Mouse (Mus musculus) myocyte (in vitro differentiated cells): ENCODE data around the gene Stmnd1. TPM values are rescaled to one million over a fixed set of nuclear protein-coding genes. Genes with fewer than 3 reads are reported as not detected.

Source experiments
- H3K27me3 ChIP-seq: one replicate; pipeline ENCODE4 v1.6.1; 2011; ENCODE audit not compliant: control insufficient read depth, insufficient read depth, insufficient read length
- H3K36me3 ChIP-seq: one replicate; pipeline ENCODE4 v1.6.1; 2011; ENCODE audit not compliant: control insufficient read depth, insufficient read depth
- H3K4me2 ChIP-seq: one replicate; pipeline ENCODE4 v1.6.1; 2011; ENCODE audit warnings: low read depth, control low read depth
- H3K4me3 ChIP-seq: one replicate; pipeline ENCODE4 v1.5.1; 2011; ENCODE audit warnings: mild to moderate bottlenecking, control low read depth, moderate library complexity
- H3K79me2 ChIP-seq: one replicate; pipeline ENCODE4 v1.6.1; 2011; ENCODE audit not compliant: control insufficient read depth, insufficient read depth
- H3ac ChIP-seq: one replicate; pipeline ENCODE4 v1.6.1; 2011; ENCODE audit not compliant: control insufficient read depth, insufficient read length
- CEBPB ChIP-seq: IDR thresholded peaks from 2 replicates; pipeline ENCODE4 v1.6.1; 2011; ENCODE audit warnings: mild to moderate bottlenecking, moderate library complexity; ENCODE audit not compliant: poor library complexity, insufficient read depth, severe bottlenecking
- E2F4 ChIP-seq: IDR thresholded peaks from one replicate; pipeline ENCODE4 v1.6.1; 2011; ENCODE audit warnings: mild to moderate bottlenecking, control low read depth, moderate library complexity; ENCODE audit not compliant: insufficient read depth
- MAX ChIP-seq: IDR thresholded peaks from one replicate; pipeline ENCODE4 v1.6.1; 2011; ENCODE audit warnings: low read depth, mild to moderate bottlenecking, control low read depth
- MYOD1 ChIP-seq, 3 experiments: IDR thresholded peaks; one replicate each; pipeline ENCODE4 v1.6.1; 2011; ENCODE audit warnings: control low read depth in 2 of 3, low read depth in 2 of 3, mild to moderate bottlenecking in 2 of 3, moderate library complexity in 1 of 3; ENCODE audit not compliant: insufficient read length in 2 of 3, control insufficient read depth in 1 of 3
- MYOG ChIP-seq, 3 experiments: IDR thresholded peaks; one replicate each; pipeline ENCODE4 v1.6.1; 2011; ENCODE audit warnings: control low read depth in 2 of 3, low read depth in 2 of 3, mild to moderate bottlenecking in 2 of 3; ENCODE audit not compliant: insufficient read length in 2 of 3, control insufficient read depth in 1 of 3, insufficient read depth in 1 of 3
- POLR2A ChIP-seq: IDR thresholded peaks from one replicate; pipeline ENCODE4 v1.6.1; 2011; ENCODE audit warnings: low read depth, mild to moderate bottlenecking, control low read depth, moderate library complexity; ENCODE audit not compliant: insufficient read length
- POLR2AphosphoS2 ChIP-seq: IDR thresholded peaks from one replicate; pipeline ENCODE4 v1.6.1; 2011; ENCODE audit warnings: low read depth, control low read depth; ENCODE audit not compliant: insufficient read length
- REST ChIP-seq: IDR thresholded peaks from one replicate; pipeline ENCODE4 v1.6.1; 2011; ENCODE audit warnings: mild to moderate bottlenecking, control low read depth, moderate library complexity; ENCODE audit not compliant: insufficient read depth, insufficient read length
- SRF ChIP-seq: IDR thresholded peaks from one replicate; pipeline ENCODE4 v1.6.1; 2011; ENCODE audit warnings: low read depth; ENCODE audit not compliant: control insufficient read depth, insufficient read length
- TCF12 ChIP-seq: IDR thresholded peaks from one replicate; pipeline ENCODE4 v1.6.1; 2011; ENCODE audit warnings: mild to moderate bottlenecking, control low read depth; ENCODE audit not compliant: poor library complexity, insufficient read depth, severe bottlenecking
- TCF3 ChIP-seq: IDR thresholded peaks from one replicate; pipeline ENCODE4 v1.6.1; 2011; ENCODE audit warnings: low read depth, control low read depth; ENCODE audit not compliant: insufficient read length
- USF1 ChIP-seq: IDR thresholded peaks from one replicate; pipeline ENCODE4 v1.6.1; 2011; ENCODE audit warnings: low read depth, mild to moderate bottlenecking, control low read depth, moderate library complexity
- polyA plus RNA-seq: library from polyadenylated mRNA; unstranded; fragments of >200 nt; fragmentation: generic; extraction: Trizol; gene quantifications from one replicate; pipeline ENCODE4 v1.2.1, GENCODE M21; 2012; ENCODE audit warnings: missing spikeins

Stmnd1 gene
- polyA plus RNA-seq, 1 experiment = 0.24 TPM

- no peaks in the 10 kb centered on the region for H3K27me3 ChIP-seq
- H3K79me2 ChIP-seq = no peaks in the 10 kb centered on the region
- no peaks in the 10 kb centered on the region for H3K36me3 ChIP-seq
- no peak for TF ChIP-seq E2F4
- TF ChIP-seq CEBPB = no peak
- no peak for TF ChIP-seq POLR2A
- TF ChIP-seq TCF3 = no peak
- TF ChIP-seq SRF = no peak
- H3ac ChIP-seq = no peak overlapping the region
- no peak overlapping the region for H3K4me2 ChIP-seq
- no peak overlapping the region for H3K4me3 ChIP-seq
Observed at GRCm38 (mm10) chr13:46254171-46254570, 19.4 kb upstream of the Stmnd1 start.

GRCm38 (mm10) chr13:46255616-46256015, 17.9 kb upstream of the Stmnd1 start:
- no peak overlapping the region for H3ac ChIP-seq
- H3K36me3 ChIP-seq = no peaks in the 10 kb centered on the region
- H3K4me3 ChIP-seq = no peak overlapping the region
- H3K4me2 ChIP-seq = no peak overlapping the region
- H3K79me2 ChIP-seq = no peaks in the 10 kb centered on the region
- no peaks in the 10 kb centered on the region for H3K27me3 ChIP-seq
- TF ChIP-seq SRF (no peak), TCF3 (no peak)

GRCm38 (mm10) chr13:46257847-46258246, 15.7 kb upstream of the Stmnd1 start:
- H3K27me3 ChIP-seq = no peaks in the 10 kb centered on the region
- H3ac ChIP-seq = no peak overlapping the region
- no peak overlapping the region for H3K4me2 ChIP-seq
- no peaks in the 10 kb centered on the region for H3K79me2 ChIP-seq
- no peak overlapping the region for H3K4me3 ChIP-seq
- TF ChIP-seq MYOD1 (IDR thresholded peaks at IDR 0.05; ENCODE audit: control insufficient read depth in 1 of 3, insufficient read length in 2 of 3, low read depth in 2 of 3) (no peak), MAX (no peak), MYOG (IDR thresholded peaks at IDR 0.05; ENCODE audit: control insufficient read depth in 1 of 3, insufficient read depth in 1 of 3, insufficient read length in 2 of 3, low read depth in 2 of 3) (no peak), SRF (no peak), TCF12 (no peak)
- H3K36me3 ChIP-seq = no peaks in the 10 kb centered on the region

- TF ChIP-seq MAX = no peak
- no peak for TF ChIP-seq POLR2AphosphoS2
- no peak for TF ChIP-seq E2F4
- TF ChIP-seq POLR2A = no peak
- TF ChIP-seq CEBPB = no peak
- no peak for TF ChIP-seq REST
- no peak for TF ChIP-seq USF1
- no peak for TF ChIP-seq TCF12
- no peak for TF ChIP-seq TCF3
- TF ChIP-seq MYOD1 (IDR thresholded peaks at IDR 0.05; ENCODE audit: control insufficient read depth in 1 of 3, insufficient read length in 2 of 3, low read depth in 2 of 3) = no peak
- no peak for TF ChIP-seq MYOG (IDR thresholded peaks at IDR 0.05; ENCODE audit: control insufficient read depth in 1 of 3, insufficient read depth in 1 of 3, insufficient read length in 2 of 3, low read depth in 2 of 3)
- no peak for TF ChIP-seq SRF
- Histone ChIP-seq H3K79me2 (no peaks in the 10 kb centered on the region), H3K4me2 (no peak overlapping the region), H3K36me3 (no peaks in the 10 kb centered on the region), H3K27me3 (no peaks in the 10 kb centered on the region), H3K4me3 (no peak overlapping the region), H3ac (no peak overlapping the region)
Observed at GRCm38 (mm10) chr13:46259526-46259925, 14.0 kb upstream of the Stmnd1 start.

GRCm38 (mm10) chr13:46261244-46261643, 12.3 kb upstream of the Stmnd1 start:
- H3ac ChIP-seq = no peak overlapping the region
- no peak overlapping the region for H3K4me3 ChIP-seq
- TF ChIP-seq POLR2A = no peak
- TF ChIP-seq CEBPB = no peak
- no peak for TF ChIP-seq E2F4
- no peak for TF ChIP-seq TCF12
- TF ChIP-seq POLR2AphosphoS2 = no peak
- no peak for TF ChIP-seq TCF3
- TF ChIP-seq MAX = no peak
- TF ChIP-seq MYOD1 (IDR thresholded peaks at IDR 0.05; ENCODE audit: control insufficient read depth in 1 of 3, insufficient read length in 2 of 3, low read depth in 2 of 3) = no peak
- TF ChIP-seq MYOG (IDR thresholded peaks at IDR 0.05; ENCODE audit: control insufficient read depth in 1 of 3, insufficient read depth in 1 of 3, insufficient read length in 2 of 3, low read depth in 2 of 3) = no peak
- TF ChIP-seq USF1 = no peak
- H3K4me2 ChIP-seq = no peak overlapping the region
- no peaks in the 10 kb centered on the region for H3K79me2 ChIP-seq
- no peaks in the 10 kb centered on the region for H3K36me3 ChIP-seq
- H3K27me3 ChIP-seq = no peaks in the 10 kb centered on the region

GRCm38 (mm10) chr13:46267783-46268182, 5.7 kb upstream of the Stmnd1 start:
- TF ChIP-seq TCF3 = no peak
- Histone ChIP-seq H3K36me3 (no peaks in the 10 kb centered on the region), H3K4me3 (no peak overlapping the region), H3K27me3 (no peaks in the 10 kb centered on the region), H3K79me2 (no peaks in the 10 kb centered on the region), H3K4me2 (no peak overlapping the region), H3ac (no peak overlapping the region)
